In genomic region chr1:74081573-74081989, GRCm38 (mm10) we compare ENCODE assay signal across 11 mouse cellular contexts. TPM values are rescaled to one million over a fixed set of nuclear protein-coding genes. Genes with fewer than 3 reads are reported as not detected.
DNase-seq lines count a peak whose midpoint lies in the region; ATAC-seq and TF ChIP-seq lines count a peak whose summit lies in the region.
"Had no signal": no experiment of that assay in that cellular context is flagged by ENCODE, and none has a peak within 500 bp of the region (broad histone marks: within the 10 kb centered on the region; RNA-seq: fewer than 3 reads in every experiment).

No protein-coding gene starts in this region.

- H3K4me3 ChIP-seq in testis, adult 2 months (ENCODE audit: control insufficient read depth, low read depth, low read length) = no peak overlapping the region
- no peak overlapping the region for H3K4me3 ChIP-seq in intestine, postnatal 0 days (ENCODE audit: low read depth, low read length)
- no peak overlapping the region for H3K4me3 ChIP-seq in stomach, postnatal 0 days (ENCODE audit: low read depth, low read length)
- H3K4me3 ChIP-seq: liver, embryonic 15.5 days; neural tube, embryonic 13.5 days had no signal

- H3K4me2 ChIP-seq in intestine, postnatal 0 days (replicated peaks; ENCODE audit: low read depth) = no peak overlapping the region
- no peak overlapping the region for H3K4me2 ChIP-seq in stomach, postnatal 0 days (replicated peaks; ENCODE audit: low read depth)
- H3K4me2 ChIP-seq: liver, embryonic 15.5 days; neural tube, embryonic 13.5 days had no signal

- H3K27me3 ChIP-seq in testis, adult 2 months (ENCODE audit: control insufficient read depth, insufficient read depth, low read length) = no peaks in the 10 kb centered on the region
- no peaks in the 10 kb centered on the region for H3K27me3 ChIP-seq in intestine, postnatal 0 days (replicated peaks; ENCODE audit: control insufficient read depth, insufficient read depth, low read length)
- H3K27me3 ChIP-seq in stomach, postnatal 0 days (ENCODE audit: control insufficient read depth, insufficient read depth, low read length) = no peaks in the 10 kb centered on the region
- H3K27me3 ChIP-seq: liver, embryonic 15.5 days; neural tube, embryonic 13.5 days had no signal

- no peaks in the 10 kb centered on the region for H3K36me3 ChIP-seq in testis, adult 2 months (ENCODE audit: control insufficient read depth, insufficient read depth, low read length)
- H3K36me3 ChIP-seq in intestine, postnatal 0 days (ENCODE audit: control insufficient read depth, insufficient read depth) = no peaks in the 10 kb centered on the region
- H3K36me3 ChIP-seq in stomach, postnatal 0 days (ENCODE audit: control insufficient read depth, insufficient read depth, low read length) = no peaks in the 10 kb centered on the region
- H3K36me3 ChIP-seq: liver, embryonic 15.5 days; neural tube, embryonic 13.5 days had no signal

- no peak for TF ChIP-seq CTCF in testis, adult 2 months (IDR thresholded peaks at IDR 0.05; ENCODE audit: control insufficient read depth, insufficient read depth, insufficient replicate concordance, low read depth, low read length)
- TF ChIP-seq CTCF in intestine, postnatal 0 days (IDR thresholded peaks at IDR 0.05; ENCODE audit: low read depth) = no peak
- no peak for TF ChIP-seq CTCF in stomach, postnatal 0 days (IDR thresholded peaks at IDR 0.05; ENCODE audit: low read depth)

- H3K4me1 ChIP-seq in testis, adult 2 months (ENCODE audit: control insufficient read depth, insufficient read depth, low read length) = peaks cover 3% of the 10 kb centered on the region
- H3K4me1 ChIP-seq in intestine, postnatal 0 days (replicated peaks; ENCODE audit: control insufficient read depth, insufficient read depth, low read length) = no peaks in the 10 kb centered on the region
- H3K4me1 ChIP-seq in stomach, postnatal 0 days (replicated peaks; ENCODE audit: control insufficient read depth, insufficient read depth) = peaks cover 3% of the 10 kb centered on the region

- peak; percentile 46 for DNase-seq in kidney, adult 18-20 months
- DNase-seq in kidney, adult 9 months = no peak
- no peak for DNase-seq in testis, postnatal 10 days (ENCODE audit: low spot score)
- DNase-seq in stomach, postnatal 0 days (ENCODE audit: low spot score) = peak; percentile 47
- DNase-seq in adrenal gland, adult 2 months = no peak
- DNase-seq: gastrocnemius, postnatal 25 days had no signal

- H3K9ac ChIP-seq in intestine, postnatal 0 days (ENCODE audit: low read depth, low read length) = no peak overlapping the region
- H3K9ac ChIP-seq in stomach, postnatal 0 days (ENCODE audit: low read length) = no peak overlapping the region
- H3K9ac ChIP-seq: liver, embryonic 15.5 days; neural tube, embryonic 13.5 days had no signal

- no peak for TF ChIP-seq EP300 in stomach, postnatal 0 days (optimal IDR thresholded peaks at IDR 0.05)

- ATAC-seq in intestine, postnatal 0 days = 0 out of 2 replicates have a peak, but pooled peaks have one; percentile 15
- ATAC-seq in stomach, postnatal 0 days (ENCODE audit: low FRiP score, low TSS enrichment) = peak; percentile 33
- ATAC-seq in cerebellum, adult (ENCODE audit: insufficient number of reproducible peaks, low FRiP score, low TSS enrichment) = no peak

- H3K9me3 ChIP-seq in intestine, postnatal 0 days (ENCODE audit: control insufficient read depth) = no peaks in the 10 kb centered on the region
- no peaks in the 10 kb centered on the region for H3K9me3 ChIP-seq in stomach, postnatal 0 days (ENCODE audit: control insufficient read depth, low read length)
- H3K9me3 ChIP-seq: liver, embryonic 15.5 days; neural tube, embryonic 13.5 days had no signal

- WGBS in intestine, postnatal 0 days = 7% methylated on average over 2 of the region's 2 CpGs
- WGBS in stomach, postnatal 0 days = 14% methylated on average over 2 of the region's 2 CpGs

- no peak for TF ChIP-seq POLR2A in testis, adult 2 months (IDR thresholded peaks at IDR 0.05; ENCODE audit: control insufficient read depth, low read depth, low read length)

- H3K27ac ChIP-seq in testis, adult 2 months (ENCODE audit: control insufficient read depth, insufficient read depth, low read depth, low read length) = peak overlapping the region; percentile 1; the same call in 1 of the 2 replicates
- H3K27ac ChIP-seq in intestine, postnatal 0 days (ENCODE audit: low read depth, low read length) = no peak overlapping the region
- peak overlapping the region; percentile 76 for H3K27ac ChIP-seq in stomach, postnatal 0 days (replicated peaks)
- H3K27ac ChIP-seq: liver, embryonic 15.5 days; neural tube, embryonic 13.5 days had no signal

RNA-seq across cellular contexts. Expression of gene Tns1, which starts 42.7 kb away (rescaled TPM):
- polyA plus RNA-seq in testis, adult 2 months (2012; rRNA removed) = 422 and 427 TPM in 2 replicates
- 20.0 and 21.5 TPM in 2 replicates for polyA plus RNA-seq in intestine, postnatal 0 days (2015; fragmentation: Nextera tagmentation; extraction: Ambion mirVana)
- polyA plus RNA-seq in stomach, postnatal 0 days (2015; fragmentation: Nextera tagmentation; extraction: Ambion mirVana) = 28.8 and 32.7 TPM in 2 replicates
- total RNA-seq in adrenal gland, adult 2 months (2021) = 100 to 1,000 TPM; 424 to 432 TPM
- 523 and 701 TPM in 2 replicates for polyA plus RNA-seq in adrenal gland, adult 2 months (2012; rRNA removed)

RNA-seq across cellular contexts. Expression of gene Rufy4, which starts 43.8 kb away (rescaled TPM):
- polyA plus RNA-seq in testis, adult 2 months (2012; rRNA removed) = 0.40 and 0.42 TPM in 2 replicates
- 0.10 TPM in 1 of 2 replicates, not detected in the other for polyA plus RNA-seq in intestine, postnatal 0 days (2015; fragmentation: Nextera tagmentation; extraction: Ambion mirVana)
- polyA plus RNA-seq in stomach, postnatal 0 days (2015; fragmentation: Nextera tagmentation; extraction: Ambion mirVana) = 0.13 and 0.19 TPM in 2 replicates
- total RNA-seq in adrenal gland, adult 2 months (2021) = 1 to 10 TPM; 1.0 to 2.2 TPM
- 0.45 and 0.90 TPM in 2 replicates for polyA plus RNA-seq in adrenal gland, adult 2 months (2012; rRNA removed)
- polyA plus RNA-seq: liver, embryonic 15.5 days had no signal

Comparison
In these comparisons a context has a peak if more than half of its experiments do, and no peak if none do; other contexts are left out.
1. DNase-seq: peak in kidney, adult 18-20 months (single experiment) and stomach, postnatal 0 days (single experiment); none in kidney, adult 9 months (single experiment), testis, postnatal 10 days (single experiment) and adrenal gland, adult 2 months (single experiment).
2. RNA of gene Tns1, which starts 42.7 kb away (polyA plus RNA-seq): 523 to 701 TPM in adrenal gland, adult 2 months and 422 to 427 TPM in testis, adult 2 months; 28.8 to 32.7 TPM in stomach, postnatal 0 days and 20.0 to 21.5 TPM in intestine, postnatal 0 days; every median in the first group is over 10 times any median in the second.